In the genomic region with DNA sequence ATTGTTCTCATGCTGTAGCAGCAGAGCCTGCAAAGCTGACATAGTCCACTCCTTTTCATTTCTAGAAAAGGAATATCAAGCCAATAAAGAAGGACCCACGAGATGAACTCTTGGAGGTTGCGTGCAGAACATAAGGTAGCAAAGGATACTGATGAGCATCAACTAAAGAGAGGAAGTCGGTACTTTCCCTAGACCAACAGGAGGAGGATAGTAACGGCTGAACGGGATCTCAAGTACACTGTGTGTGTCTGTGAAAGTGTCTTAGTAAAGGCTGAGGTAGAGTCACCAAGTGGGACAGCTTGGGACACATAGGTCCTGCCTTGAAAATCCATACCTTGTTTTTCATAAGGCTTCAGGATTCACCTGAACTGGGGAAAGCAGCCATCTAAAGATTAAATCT, we compare ENCODE assay signal across 20 mouse cellular contexts. TPM values are rescaled to one million over a fixed set of nuclear protein-coding genes. Genes with fewer than 3 reads are reported as not detected.
DNase-seq lines count a peak whose midpoint lies in the region; ATAC-seq and TF ChIP-seq lines count a peak whose summit lies in the region.
"Had no signal": no experiment of that assay in that cellular context is flagged by ENCODE, and none has a peak within 500 bp of the region (broad histone marks: within the 10 kb centered on the region; RNA-seq: fewer than 3 reads in every experiment).

No protein-coding gene starts in this region.

- no peak overlapping the region for H3K4me3 ChIP-seq in gastrocnemius, adult 2 months
- H3K4me3 ChIP-seq: embryonic facial prominence, embryonic 10.5 days; embryonic facial prominence, embryonic 12.5 days; forebrain, embryonic 13.5 days; forebrain, embryonic 15.5 days had no signal

- intact Hi-C loops in gastrocnemius, adult 2 months (cut with DNase I) = no loop called here
- intact Hi-C loops in gastrocnemius, postnatal 14 days (cut with DNase I; ENCODE audit: low total_unique reads) = no loop called here

- TF ChIP-seq CTCF in gastrocnemius, adult 2 months (IDR thresholded peaks at IDR 0.05) = no peak

- peak; percentile 47 for ATAC-seq in activated CD4-positive, CD25-positive, alpha-beta regulatory T cell, adult 4 months
- ATAC-seq in inflammation-experienced regulatory T-cells, adult 6 months = peak; percentile 60
- ATAC-seq: CD4-positive, CD25-positive, alpha-beta regulatory T cell, adult 4 months; forebrain, embryonic 13.5 days; forebrain, embryonic 15.5 days; forebrain, postnatal 0 days; Patski had no signal

- no peak for DNase-seq in gastrocnemius, adult 2 months
- no peak for DNase-seq in gastrocnemius, postnatal 14 days
- DNase-seq in right cerebral cortex, adult 2 months (ENCODE audit: low spot score in 2 of 2) = no peak
- DNase-seq: adrenal gland, adult 8-10 months; adrenal gland, postnatal 14 days; adrenal gland, postnatal 36 days; B cell, adult 2 months; cerebellum, adult 11-12 months; cerebellum, adult 2 months; cerebellum, adult 9-10 months; cerebellum, postnatal 25 days; forebrain, postnatal 0 days had no signal

- H3K27ac ChIP-seq in gastrocnemius, adult 2 months = peak overlapping the region; percentile 88
- H3K27ac ChIP-seq: embryonic facial prominence, embryonic 10.5 days; embryonic facial prominence, embryonic 12.5 days; forebrain, embryonic 13.5 days; forebrain, embryonic 15.5 days had no signal

RNA-seq across cellular contexts. Expression of gene Nampt, which starts 34.4 kb away (rescaled TPM):
- 10 to 100 TPM; 90.3 to 94.4 TPM for total RNA-seq in gastrocnemius, adult 2 months (2021)
- total RNA-seq in gastrocnemius, postnatal 14 days (2021) = 10 to 100 TPM; 43.0 to 43.3 TPM
- polyA plus RNA-seq in activated CD4-positive, CD25-positive, alpha-beta regulatory T cell, adult 4 months (2017; shearing (Covaris generic)) = 10 to 100 TPM; 30.6 to 41.6 TPM
- polyA plus RNA-seq in inflammation-experienced regulatory T-cells, adult 6 months (2017; shearing (Covaris generic)) = 10 to 100 TPM; 31.6 to 32.8 (median 32.4) TPM
